Mouse (Mus musculus): ENCODE measurements at regions not wholly inside any gene's neighbourhood (a gene's known extent, or its start where the extent isn't known, plus 50 kb on each side); places are given as distances from the start of the nearest gene placed in this dataset.

GRCm38 (mm10) chr6:117566786-117567185, 274.2 kb upstream of the Zfp637 start:
- TF ChIP-seq CHD1 (IDR thresholded peaks at IDR 0.05; ENCODE audit: low read depth, low read length) (no peak), CTCF (IDR thresholded peaks at IDR 0.05 in 2 of 3, conservative IDR thresholded peaks at IDR 0.05 in 1 of 3; ENCODE audit: control insufficient read depth in 1 of 3, insufficient read depth in 1 of 3, low read depth in 2 of 3, low read length in 3 of 3, poor library complexity in 1 of 3, severe bottlenecking in 1 of 3) (no peak)
